Mouse (Mus musculus) olfactory bulb, adult 2 months (tissue): ENCODE results near the gene Agps. TPM values are rescaled to one million over a fixed set of nuclear protein-coding genes. Genes with fewer than 3 reads are reported as not detected.
A peak's percentile ranks its signal among the peaks of the same experiment; 100 is the strongest.

ENCODE experiments used
- H3K27ac ChIP-seq: fragments of 200-500 bp; 2 replicates; pipeline ENCODE4 v1.5.1; 2012; ENCODE audit warnings: low read depth, low read length; ENCODE audit not compliant: insufficient read depth
- H3K4me1 ChIP-seq: fragments of 200-500 bp; 2 replicates; pipeline ENCODE4 v1.6.1; 2012; ENCODE audit warnings: low read length; ENCODE audit not compliant: control insufficient read depth, insufficient read depth
- H3K4me3 ChIP-seq: fragments of 200-500 bp; 2 replicates; pipeline ENCODE4 v1.5.1; 2012; ENCODE audit warnings: mild to moderate bottlenecking, low read depth, low read length, moderate library complexity; ENCODE audit not compliant: insufficient read depth
- CTCF ChIP-seq: fragments of 200-500 bp; IDR thresholded peaks from 2 replicates; pipeline ENCODE4 v1.5.1; 2012; ENCODE audit warnings: low read depth, mild to moderate bottlenecking, low read length, moderate library complexity; ENCODE audit not compliant: insufficient read depth
- POLR2A ChIP-seq: fragments of 200-500 bp; IDR thresholded peaks from 2 replicates; pipeline ENCODE4 v1.6.1; 2012; ENCODE audit warnings: mild to moderate bottlenecking, low read depth, low read length, moderate library complexity; ENCODE audit not compliant: insufficient read depth
- WGBS: fragments of 180-500 bp; shearing (Covaris S2); methylation state at CpG from one replicate; pipeline ENCODE4 v1.1.7; 2018; 5-methylcytosine and 5-hydroxymethylcytosine counted together
- polyA plus RNA-seq: library from polyadenylated mRNA; stranded (reverse); fragments of >200 nt; gene quantifications from 2 replicates; pipeline ENCODE4 v1.2.4, GENCODE M21; 2012; ENCODE audit warnings: low replicate concordance; ENCODE audit not compliant: missing spikeins, insufficient read depth, insufficient read length

The Agps gene
- polyA plus RNA-seq, 1 experiment: not detected

DNA sequence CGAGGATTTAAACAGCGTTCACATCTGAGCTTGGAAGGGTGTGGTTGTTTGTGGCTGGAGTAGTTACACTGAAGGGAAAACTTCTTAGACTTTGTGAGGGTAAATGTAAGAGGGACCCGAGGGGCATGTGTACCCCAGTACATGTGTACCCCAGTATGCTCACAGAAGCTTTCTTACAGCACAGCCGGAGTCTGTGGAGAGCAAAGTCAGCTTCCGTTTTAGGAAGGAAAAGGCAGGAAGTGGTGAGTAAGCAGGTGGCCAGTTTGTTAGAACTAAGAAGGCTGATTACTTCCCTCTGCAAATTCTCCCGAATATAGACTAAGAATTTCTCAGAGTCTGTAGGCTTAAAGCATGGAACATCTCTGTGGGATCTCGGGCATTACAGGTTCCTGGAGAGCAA is 8.2 kb upstream of the Agps start:
- no peak for TF ChIP-seq POLR2A
- Histone ChIP-seq H3K4me3 (no peak overlapping the region), H3K27ac (no peak overlapping the region; the same call in 1 of the 2 replicates), H3K4me1 (no peaks in the 10 kb centered on the region)
- WGBS: 69% methylated on average over 7 of the region's 7 CpGs

- H3K4me3 ChIP-seq: no peak overlapping the region
- TF ChIP-seq CTCF (no peak), POLR2A (no peak)
- H3K27ac ChIP-seq: no peak overlapping the region
- no peaks in the 10 kb centered on the region for H3K4me1 ChIP-seq
- WGBS: 64% methylated on average over 6 of the region's 6 CpGs
These were observed 7.8 kb upstream of the Agps start for GRCm38 (mm10) chr2:75824144-75824543.

DNA sequence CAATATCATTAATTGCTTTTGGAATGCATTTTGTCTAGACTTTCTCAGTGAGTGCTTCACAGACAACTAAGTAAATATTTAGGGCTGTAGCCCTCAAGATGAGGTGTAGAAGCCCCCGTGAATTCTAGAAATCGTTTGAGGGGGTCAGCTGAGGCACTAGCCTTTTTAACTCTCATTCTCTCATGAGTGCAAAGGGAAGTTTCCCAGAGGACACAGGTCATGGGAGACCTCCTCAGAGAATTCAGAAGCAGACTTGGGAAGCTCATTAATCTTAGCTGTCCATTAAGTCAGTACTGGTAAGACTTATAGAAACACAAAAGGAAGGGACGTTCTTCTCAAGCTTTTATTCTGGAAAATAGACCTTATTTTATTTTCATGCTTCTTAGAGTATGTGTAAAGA is 7.1 kb upstream of the Agps start:
- Histone ChIP-seq H3K27ac (no peak overlapping the region), H3K4me3 (no peak overlapping the region), H3K4me1 (no peaks in the 10 kb centered on the region)
- TF ChIP-seq CTCF: no peak
- TF ChIP-seq POLR2A: no peak
- WGBS: 78% methylated on average over 3 of the region's 3 CpGs

GRCm38 (mm10) chr2:75825603-75826002 is 6.4 kb upstream of the Agps start:
- 88% methylated on average over 1 of the region's 1 CpGs for WGBS
- TF ChIP-seq CTCF (no peak), POLR2A (no peak)
- Histone ChIP-seq H3K4me3 (no peak overlapping the region), H3K27ac (no peak overlapping the region), H3K4me1 (no peaks in the 10 kb centered on the region)

DNA sequence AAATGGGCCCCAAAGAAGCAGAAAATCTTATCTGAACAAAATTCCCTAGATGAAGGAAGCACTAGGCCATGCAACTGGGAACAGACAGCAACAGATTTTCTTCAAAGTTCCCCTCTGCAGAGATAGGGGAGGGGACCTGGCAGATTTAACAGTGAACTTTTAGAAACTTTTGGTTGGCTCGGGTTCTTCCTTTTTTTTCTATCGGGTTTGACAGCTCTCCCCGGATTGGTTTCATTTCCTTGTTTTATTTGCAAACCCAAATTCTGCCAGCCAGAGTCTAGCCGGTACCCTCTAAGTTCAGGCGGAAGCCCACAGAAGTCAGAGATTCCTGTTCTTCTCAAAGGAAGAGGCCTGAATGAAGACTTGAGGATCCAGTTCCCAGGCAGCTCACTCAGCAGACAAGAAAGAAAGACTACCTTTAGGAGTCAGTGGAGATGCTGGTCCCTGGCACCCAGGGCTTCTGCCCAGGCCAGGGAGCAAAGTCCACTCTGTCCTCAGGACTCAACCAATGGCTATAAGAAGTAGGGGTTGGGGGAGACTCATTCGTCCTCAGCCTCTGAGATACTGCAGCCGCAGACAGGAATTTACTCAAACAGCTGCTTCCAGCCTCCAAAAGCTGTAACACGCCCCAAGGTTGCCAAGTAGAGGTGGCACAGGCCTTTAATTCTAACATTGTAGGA is 2.9 kb upstream of the Agps start:
- Histone ChIP-seq H3K4me1 (no peaks in the 10 kb centered on the region), H3K4me3 (no peak overlapping the region), H3K27ac (no peak overlapping the region)
- no peak for TF ChIP-seq CTCF
- TF ChIP-seq POLR2A: no peak
- 78% methylated on average over 8 of the region's 8 CpGs for WGBS

DNA sequence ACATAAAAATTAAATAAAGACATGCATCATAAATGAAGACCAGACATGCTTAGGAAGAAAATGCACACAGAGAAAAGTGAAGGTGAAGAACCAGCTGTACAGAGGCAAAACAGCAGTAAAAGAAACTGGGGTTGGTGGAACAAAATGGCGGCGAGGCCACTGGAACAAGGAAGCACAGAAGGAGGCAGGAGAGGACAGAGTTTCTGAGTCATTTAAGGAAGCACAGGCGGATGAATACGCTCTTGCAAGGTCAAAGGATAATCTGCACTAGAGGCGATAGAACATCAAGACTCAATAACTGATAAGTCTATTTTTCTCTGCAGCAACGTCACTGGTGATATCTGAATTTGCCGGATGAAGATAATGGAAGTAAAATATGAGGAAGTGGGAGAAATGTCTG is 1.7 kb upstream of the Agps start:
- Histone ChIP-seq H3K27ac (no peak overlapping the region), H3K4me3 (no peak overlapping the region), H3K4me1 (no peaks in the 10 kb centered on the region)
- no peak for TF ChIP-seq CTCF
- no peak for TF ChIP-seq POLR2A
- WGBS: 94% methylated on average over 7 of the region's 7 CpGs

DNA sequence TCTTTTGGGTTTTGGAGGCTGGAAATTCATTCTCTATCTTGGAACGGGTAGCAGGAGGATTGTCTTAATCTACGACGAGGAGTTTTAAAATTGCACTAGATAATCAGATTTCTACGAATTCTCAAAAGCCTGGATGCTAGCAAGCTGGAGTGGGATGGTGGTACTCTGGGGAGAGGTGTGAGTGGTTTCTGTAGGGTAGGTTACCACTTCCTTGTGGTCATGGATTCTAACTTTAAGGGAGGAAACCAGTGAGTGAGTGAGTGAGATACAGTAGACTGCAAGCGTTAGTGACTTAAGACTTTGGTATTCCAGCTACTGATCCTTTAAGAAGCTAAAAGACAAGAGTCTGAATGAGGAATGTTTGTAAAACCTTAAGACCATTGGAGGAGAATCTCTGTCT is 804 bp downstream of the Agps start:
- Histone ChIP-seq H3K27ac (no peak overlapping the region), H3K4me3 (peak overlapping the region; percentile 91), H3K4me1 (peaks cover 2% of the 10 kb centered on the region; the same call in 1 of the 2 replicates)
- 0% methylated on average over 5 of the region's 5 CpGs for WGBS
- TF ChIP-seq POLR2A (no peak), CTCF (no peak)

DNA sequence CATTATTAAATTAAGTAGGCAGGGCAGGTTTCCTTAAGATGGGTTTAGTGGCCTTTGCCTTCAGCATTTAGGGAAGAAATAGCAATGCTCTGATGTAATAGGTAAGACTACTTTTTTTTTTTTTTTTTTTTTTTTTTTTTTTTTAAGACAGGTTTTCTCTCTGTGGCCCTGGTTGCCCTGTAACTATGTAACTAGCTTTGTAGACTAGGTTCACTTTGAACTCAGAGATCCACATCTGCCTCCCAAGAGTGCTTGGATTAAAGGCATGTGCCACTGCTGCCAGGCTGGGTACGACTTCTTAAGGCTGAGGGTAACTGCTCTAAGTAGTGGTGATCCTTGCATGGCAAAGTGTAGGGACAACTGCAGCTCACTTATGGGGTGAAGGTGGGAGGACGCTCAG is 2.5 kb downstream of the Agps start:
- Histone ChIP-seq H3K4me3 (no peak overlapping the region), H3K27ac (no peak overlapping the region), H3K4me1 (peaks cover 2% of the 10 kb centered on the region; the same call in 1 of the 2 replicates)
- WGBS: 93% methylated on average over 2 of the region's 2 CpGs
- TF ChIP-seq CTCF (no peak), POLR2A (no peak)

- no peak overlapping the region for H3K27ac ChIP-seq
- WGBS: 87% methylated on average over 2 of the region's 2 CpGs
- H3K4me3 ChIP-seq: no peak overlapping the region
- TF ChIP-seq CTCF (no peak), POLR2A (no peak)
- H3K4me1 ChIP-seq: no peaks in the 10 kb centered on the region
These were observed 10.3 kb downstream of the Agps start for GRCm38 (mm10) chr2:75842302-75842701.

DNA sequence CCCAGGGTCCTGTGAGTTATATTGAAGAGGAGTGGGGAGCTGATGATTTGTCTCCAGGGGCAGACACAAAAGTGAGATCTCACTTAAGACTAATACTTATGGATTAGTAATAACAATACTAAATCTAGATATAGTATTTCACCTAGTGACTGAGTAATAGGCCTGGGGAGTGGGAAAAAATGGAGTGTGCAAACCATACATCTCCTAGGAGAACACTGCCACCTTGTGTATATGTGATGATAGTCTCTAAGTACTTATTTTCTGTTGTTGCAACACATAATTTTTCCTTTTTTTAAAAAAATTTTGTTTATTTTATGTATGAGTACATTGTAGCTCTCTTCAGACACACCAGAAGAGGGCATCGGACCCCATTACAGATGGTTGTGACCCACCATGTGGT is 15.7 kb downstream of the Agps start:
- TF ChIP-seq CTCF (no peak), POLR2A (no peak)
- Histone ChIP-seq H3K4me1 (no peaks in the 10 kb centered on the region), H3K27ac (no peak overlapping the region), H3K4me3 (no peak overlapping the region)
- 98% methylated on average over 1 of the region's 1 CpGs for WGBS
